ENCODE assay signal across 11 mouse cellular contexts in genomic region chr14:55460297-55460696, GRCm38 (mm10). TPM values are rescaled to one million over a fixed set of nuclear protein-coding genes. Genes with fewer than 3 reads are reported as not detected.
DNase-seq lines count a peak whose midpoint lies in the region; ATAC-seq and TF ChIP-seq lines count a peak whose summit lies in the region.
"Had no signal": no experiment of that assay in that cellular context is flagged by ENCODE, and none has a peak within 500 bp of the region (broad histone marks: within the 10 kb centered on the region; RNA-seq: fewer than 3 reads in every experiment).

No protein-coding gene starts in this region.

- peak; percentile 30 to 45 for DNase-seq in frontal cortex, postnatal 36 days (ENCODE audit: low spot score in 2 of 2)
- peak; percentile 55 to 84 for DNase-seq in kidney, postnatal 25 days
- DNase-seq in left cerebral cortex, postnatal 14 days (ENCODE audit: low spot score in 2 of 2) = peak; percentile 26 to 69
- no peak for DNase-seq in cerebellum, adult 11 months
- DNase-seq in lung, adult 18-20 months = no peak

- no peak for TF ChIP-seq CTCF in E14TG2a.4 (conservative IDR thresholded peaks at IDR 0.05; ENCODE audit: low read length)

- H3K36me3 ChIP-seq in E14TG2a.4 (ENCODE audit: insufficient read depth, low read length) = no peaks in the 10 kb centered on the region
- H3K36me3 ChIP-seq: lung, embryonic 15.5 days; midbrain, embryonic 15.5 days had no signal

- no peak for ATAC-seq in granulocyte monocyte progenitor cell, adult 5-6 weeks (replicated peaks; ENCODE audit: poor library complexity, severe bottlenecking)
- ATAC-seq: midbrain, embryonic 15.5 days had no signal

- H3K27me3 ChIP-seq in E14TG2a.4 (ENCODE audit: insufficient read depth, low read length) = peaks cover 9% of the 10 kb centered on the region; the same call in 1 of the 2 replicates
- H3K27me3 ChIP-seq: lung, embryonic 15.5 days; midbrain, embryonic 15.5 days had no signal

- H3K9me3 ChIP-seq in E14TG2a.4 (ENCODE audit: low read length) = peaks cover 10% of the 10 kb centered on the region; the same call in 1 of the 2 replicates
- H3K9me3 ChIP-seq: lung, embryonic 15.5 days; midbrain, embryonic 15.5 days had no signal

- peaks cover 33% of the 10 kb centered on the region for H3K4me1 ChIP-seq in E14TG2a.4 (replicated peaks; ENCODE audit: low read depth, low read length)
- H3K4me1 ChIP-seq: lung, embryonic 15.5 days; midbrain, embryonic 15.5 days had no signal

- intact Hi-C loops in left cerebral cortex, postnatal 14 days (cut with DNase I) = no loop called here

- H3K4me3 ChIP-seq in E14TG2a.4 (replicated peaks; ENCODE audit: low read length) = 0 out of 2 replicates have a peak overlapping the region, but pooled peaks have one; percentile 17
- H3K4me3 ChIP-seq: lung, embryonic 15.5 days; midbrain, embryonic 15.5 days had no signal

RNA-seq across cellular contexts. Expression of gene Dhrs4, which starts 18.3 kb away (rescaled TPM):
- total RNA-seq in left cerebral cortex, postnatal 14 days (2021) = 10 to 100 TPM; 11.7 to 16.0 TPM
- total RNA-seq in granulocyte monocyte progenitor cell, adult 5-6 weeks (2014; fragmentation: Nextera tagmentation) = 47.9 and 63.5 TPM in 2 replicates
- 50.5 and 61.6 TPM in 2 replicates for total RNA-seq in granulocyte monocyte progenitor cell, adult 5-6 weeks (2017)

RNA-seq across cellular contexts. Expression of gene Carmil3, which starts 30.2 kb away (rescaled TPM):
- 10 to 100 TPM; 53.5 to 70.2 TPM for total RNA-seq in left cerebral cortex, postnatal 14 days (2021)
- total RNA-seq in granulocyte monocyte progenitor cell, adult 5-6 weeks (2014; fragmentation: Nextera tagmentation) = not detected in 2 replicates
- total RNA-seq in granulocyte monocyte progenitor cell, adult 5-6 weeks (2017) = not detected in 2 replicates

RNA-seq across cellular contexts. Expression of gene Cpne6, which starts 49.9 kb away (rescaled TPM):
- total RNA-seq in left cerebral cortex, postnatal 14 days (2021) = 100 to 1,000 TPM; 184 to 205 TPM
- not detected in 2 replicates for total RNA-seq in granulocyte monocyte progenitor cell, adult 5-6 weeks (2014; fragmentation: Nextera tagmentation)
- not detected in 2 replicates for total RNA-seq in granulocyte monocyte progenitor cell, adult 5-6 weeks (2017)
- total RNA-seq: common myeloid progenitor, adult 5-6 weeks; hematopoietic stem cell, adult 5-6 weeks had no signal

Comparison
In these comparisons a context has a peak if more than half of its experiments do, and no peak if none do; other contexts are left out.
1. DNase-seq: peak in frontal cortex, postnatal 36 days (2 of 2), kidney, postnatal 25 days (2 of 2) and left cerebral cortex, postnatal 14 days (2 of 2); none in cerebellum, adult 11 months (single experiment) and lung, adult 18-20 months (0 of 2).
2. RNA of gene Carmil3, which starts 30.2 kb away (total RNA-seq): 53.5 to 70.2 TPM in left cerebral cortex, postnatal 14 days; not detected in granulocyte monocyte progenitor cell, adult 5-6 weeks; every median in the first group is over 10 times any median in the second.
3. RNA of gene Cpne6, which starts 49.9 kb away (total RNA-seq): 184 to 205 TPM in left cerebral cortex, postnatal 14 days; not detected in granulocyte monocyte progenitor cell, adult 5-6 weeks; every median in the first group is over 100 times any median in the second.